Mouse (Mus musculus) left cerebral cortex, postnatal 4 days (tissue): ENCODE data around the gene Hhat. TPM values are rescaled to one million over a fixed set of nuclear protein-coding genes. Genes with fewer than 3 reads are reported as not detected.

Source experiments
- DNase-seq: peaks from one replicate; pipeline ENCODE4 v3.0.0-alpha.2; 2022
- intact Hi-C: fragments of 180-260 bp; cut with DNase I; formaldehyde crosslinking; loops from one replicate; pipeline ENCODE4 v1.15.1; 2025
- total RNA-seq, 2 experiments: library from RNA; stranded (reverse); gene quantifications; 2 replicates each; pipeline ENCODE4 v1.2.3; 2021

The Hhat gene
- total RNA-seq, 2 experiments from 2014 or later, result 3.1 to 3.5 TPM

- intact Hi-C loops, result loop anchor here (10.0 kb wide), 2 partner anchors 129 to 339 kb away; no protein-coding TSS in a partner anchor
- no peak for DNase-seq
These were observed 14.3 kb upstream of the Hhat start for GRCm38 (mm10) chr1:192785046-192785961.

- intact Hi-C loops, result loop anchor here (10.0 kb wide), 2 partner anchors 130 to 340 kb away; no protein-coding TSS in a partner anchor
- peak; percentile 63 for DNase-seq
These were observed 13.4 kb upstream of the Hhat start for GRCm38 (mm10) chr1:192784374-192784773.

GRCm38 (mm10) chr1:192781256-192781655 is 10.2 kb upstream of the Hhat start:
- intact Hi-C loops, result loop anchor here (10.0 kb wide), 2 partner anchors 134 to 344 kb away; no protein-coding TSS in a partner anchor
- no peak for DNase-seq

GRCm38 (mm10) chr1:192778869-192779514 is 8.0 kb upstream of the Hhat start:
- no peak for DNase-seq
- intact Hi-C loops, result no loop called here

- intact Hi-C loops, result no loop called here
- DNase-seq, result no peak
These were observed 7.2 kb upstream of the Hhat start for GRCm38 (mm10) chr1:192778206-192778605.

- no peak for DNase-seq
- intact Hi-C loops, result no loop called here
These were observed 911 bp downstream of the Hhat start for GRCm38 (mm10) chr1:192770130-192770494.

- intact Hi-C loops, result no loop called here
- no peak for DNase-seq
These were observed 5.5 kb downstream of the Hhat start for GRCm38 (mm10) chr1:192765531-192765930.

GRCm38 (mm10) chr1:192764547-192764946 is 6.5 kb downstream of the Hhat start:
- DNase-seq, result no peak
- intact Hi-C loops, result no loop called here

- intact Hi-C loops, result no loop called here
- DNase-seq, result no peak
These were observed 7.8 kb downstream of the Hhat start for GRCm38 (mm10) chr1:192762946-192763933.

- no peak for DNase-seq
- intact Hi-C loops, result no loop called here
These were observed 14.3 kb downstream of the Hhat start for GRCm38 (mm10) chr1:192756674-192757073.

GRCm38 (mm10) chr1:192755685-192756606 is 15.1 kb downstream of the Hhat start:
- DNase-seq, result no peak
- intact Hi-C loops, result no loop called here

- DNase-seq, result no peak
- intact Hi-C loops, result no loop called here
These were observed 15.8 kb downstream of the Hhat start for GRCm38 (mm10) chr1:192755246-192755645.

- DNase-seq, result no peak
- intact Hi-C loops, result no loop called here
These were observed 16.8 kb downstream of the Hhat start for GRCm38 (mm10) chr1:192754268-192754667.

- DNase-seq, result no peak
- intact Hi-C loops, result no loop called here
These were observed 18.1 kb downstream of the Hhat start for GRCm38 (mm10) chr1:192752659-192753601.

- DNase-seq, result no peak
- intact Hi-C loops, result no loop called here
These were observed 21.0 kb downstream of the Hhat start for GRCm38 (mm10) chr1:192750042-192750437.

- intact Hi-C loops, result no loop called here
These were observed 21.6 kb downstream of the Hhat start for GRCm38 (mm10) chr1:192749270-192750041.

GRCm38 (mm10) chr1:192746201-192746600 is 24.8 kb downstream of the Hhat start:
- intact Hi-C loops, result no loop called here
- DNase-seq, result no peak

More at GRCm38 (mm10) chr1:192749270-192750041, 21.6 kb downstream of the Hhat start:
- DNase-seq, result no peak
